Mouse (Mus musculus): Measurements from ENCODE around the gene Creb1.

- TF ChIP-seq GATA1 (IDR thresholded peaks at IDR 0.05; ENCODE audit: borderline replicate concordance, low read length) (no peak), FLI1 (IDR thresholded peaks at IDR 0.05; ENCODE audit: low read length) (no peak)
These were observed 897 bp upstream of the Creb1 start for GRCm38 (mm10) chr1:64531548-64531947.
